Mouse (Mus musculus): Measurements from ENCODE around the gene Zfp69.

Zfp69 gene

GRCm38 (mm10) chr4:120951428-120951973 is at the start of gene Zfp69:
TSS of gene Zfp69 (minus strand) at chr4:120951699.
- DNase-seq (ENCODE audit: low spot score in 2 of 2) = peak; percentile 91 to 93

DNA sequence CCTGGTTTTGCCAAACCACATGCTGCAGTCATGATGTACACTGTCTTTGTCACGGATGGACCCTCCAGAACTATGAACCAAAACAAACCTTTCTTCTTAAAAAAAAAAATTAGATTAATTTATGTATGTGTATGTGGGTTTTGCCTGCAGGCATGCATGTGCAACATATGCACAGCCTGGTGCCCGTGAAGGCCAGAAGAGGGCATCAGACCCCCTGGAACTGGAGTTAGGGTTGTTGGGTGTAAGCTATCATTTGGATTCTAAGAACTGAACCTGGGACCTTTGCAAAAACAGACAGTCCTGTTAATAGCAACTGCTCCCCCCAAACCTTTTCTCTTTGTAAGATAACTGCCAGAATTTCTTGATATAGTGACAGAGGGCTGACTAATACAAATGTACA is 49.5 kb upstream of the Zfp69 start:
- peak in 1 of 2 experiments; percentile 22 for DNase-seq (ENCODE audit: low spot score in 2 of 2)

- DNase-seq (ENCODE audit: low spot score in 2 of 2) = no peak
Observed at GRCm38 (mm10) chr4:120995911-120996310, 44.4 kb upstream of the Zfp69 start.

- peak; percentile 57 to 68 for DNase-seq (ENCODE audit: low spot score in 2 of 2)
Observed at GRCm38 (mm10) chr4:120993025-120993424, 41.5 kb upstream of the Zfp69 start.

- DNase-seq (ENCODE audit: low spot score in 2 of 2) = no peak
Observed at GRCm38 (mm10) chr4:120992284-120992683, 40.8 kb upstream of the Zfp69 start.

DNA sequence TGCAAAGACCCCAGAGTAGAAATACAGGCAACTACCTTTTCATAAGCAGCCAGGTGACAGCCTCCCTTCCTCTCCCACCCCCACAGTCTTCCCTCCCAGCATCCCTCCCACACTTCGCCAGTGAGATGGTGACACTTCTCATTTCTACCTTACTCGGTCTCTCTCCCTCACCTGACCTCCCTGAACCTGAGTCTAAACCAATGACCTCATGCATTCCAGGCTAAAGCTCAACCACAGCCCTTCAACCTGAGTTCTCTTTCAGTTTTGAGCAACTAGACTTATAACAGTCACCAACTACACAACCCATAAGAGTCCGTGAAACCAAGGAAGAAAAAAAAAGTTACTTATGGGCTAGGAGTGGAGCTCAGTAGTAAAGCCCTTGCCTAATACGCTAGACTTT is 35.8 kb upstream of the Zfp69 start:
- DNase-seq (ENCODE audit: low spot score in 2 of 2) = no peak

DNA sequence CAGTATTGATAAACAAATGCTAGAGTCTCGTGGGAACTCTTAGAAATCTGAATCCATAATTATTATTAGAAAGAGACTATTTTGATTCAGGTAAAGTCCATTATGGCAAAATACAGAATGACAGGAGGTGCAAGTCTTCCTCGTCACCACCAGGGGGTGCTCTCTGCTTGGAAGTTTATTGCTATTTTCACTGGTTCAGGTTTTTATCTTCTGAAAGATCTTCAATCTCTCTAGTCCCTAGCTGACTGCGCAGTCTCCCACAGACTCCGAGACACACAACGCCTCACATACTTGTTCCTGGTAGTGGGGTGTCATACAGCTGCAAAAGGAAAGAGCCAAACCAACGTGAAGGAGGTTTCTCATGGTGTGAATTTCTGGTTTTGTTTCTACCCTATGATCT is 34.9 kb upstream of the Zfp69 start:
- peak; percentile 22 to 44 for DNase-seq (ENCODE audit: low spot score in 2 of 2)

- peak; percentile 31 to 54 for DNase-seq (ENCODE audit: low spot score in 2 of 2)
Observed at GRCm38 (mm10) chr4:120978221-120978620, 26.7 kb upstream of the Zfp69 start.

DNA sequence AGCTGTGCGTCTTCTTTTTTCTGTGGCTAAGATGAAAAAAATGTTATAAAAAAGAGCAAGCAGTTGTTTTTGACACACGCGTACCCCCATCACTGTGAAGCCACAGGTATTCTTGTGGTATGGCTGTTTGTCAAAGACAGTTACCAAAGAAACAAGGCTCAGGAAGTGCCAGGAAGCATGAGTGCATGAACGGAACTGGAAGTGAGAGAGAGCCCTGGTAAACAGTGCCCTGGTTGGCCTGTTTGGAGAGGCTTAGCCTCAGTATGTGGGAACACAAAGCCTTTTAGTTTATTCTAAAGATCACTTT is 23.9 kb upstream of the Zfp69 start:
- DNase-seq (ENCODE audit: low spot score in 2 of 2) = peak; percentile 73 to 74

- DNase-seq (ENCODE audit: low spot score in 2 of 2) = peak; percentile 25 to 30
Observed at GRCm38 (mm10) chr4:120974711-120975427, 23.4 kb upstream of the Zfp69 start.

- DNase-seq (ENCODE audit: low spot score in 2 of 2) = no peak
Observed at GRCm38 (mm10) chr4:120971842-120972241, 20.3 kb upstream of the Zfp69 start.

DNA sequence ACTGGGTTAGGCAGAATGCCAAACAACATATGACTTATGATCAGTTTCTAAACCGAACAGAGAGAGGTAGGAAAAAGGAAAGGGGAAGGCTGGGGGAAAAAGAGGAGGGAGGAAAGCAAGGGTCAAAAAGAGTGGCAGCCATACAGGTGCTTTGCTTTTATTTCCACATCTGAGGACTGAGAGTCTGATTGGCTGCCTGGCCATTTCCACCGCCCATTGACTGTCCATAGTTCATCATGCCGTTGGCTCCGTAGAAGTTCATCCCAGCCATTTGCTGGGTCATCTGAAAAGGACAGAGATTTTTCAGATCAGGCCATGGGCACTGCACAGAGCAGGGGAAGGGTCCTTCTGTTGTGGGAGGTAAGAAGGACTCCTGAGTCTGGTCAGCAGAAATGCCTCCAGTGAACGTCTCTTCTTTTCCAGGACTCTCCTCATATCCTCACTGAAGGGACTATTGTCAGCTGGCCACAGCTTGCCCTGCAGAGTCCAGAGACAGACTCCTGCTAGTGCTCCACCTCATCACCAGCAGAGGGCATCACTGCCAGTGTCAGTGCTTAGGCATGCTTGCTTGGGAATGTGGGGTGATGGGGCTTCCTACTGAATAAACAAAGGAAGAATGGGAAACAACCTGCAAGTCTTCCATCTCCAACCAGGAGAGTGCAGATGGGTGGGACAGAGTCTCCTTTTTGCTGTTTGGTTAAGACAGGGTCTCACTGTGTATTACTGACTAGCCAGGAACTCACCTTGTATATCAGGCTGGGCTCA is 18.1 kb upstream of the Zfp69 start:
- peak; percentile 25 to 38 for DNase-seq (ENCODE audit: low spot score in 2 of 2)

DNA sequence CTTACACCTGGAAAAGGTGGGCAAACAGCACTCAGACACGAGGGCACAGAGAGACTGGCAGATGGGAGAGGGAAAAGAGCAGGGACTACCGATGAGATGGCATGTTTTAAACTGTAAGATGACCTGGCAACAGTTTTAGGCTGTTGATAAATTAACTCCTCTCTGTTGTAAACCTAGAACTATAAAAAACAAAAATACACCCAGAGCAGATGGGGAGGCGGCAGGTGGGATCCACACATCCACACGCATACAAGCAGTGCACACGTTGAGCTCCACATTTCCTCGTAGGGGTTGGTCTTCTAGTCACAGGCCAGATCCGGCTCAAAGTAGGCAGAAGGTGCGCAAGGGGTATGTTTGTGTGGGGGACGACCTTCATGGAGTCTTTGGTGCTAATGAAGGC is 17.0 kb upstream of the Zfp69 start:
- DNase-seq (ENCODE audit: low spot score in 2 of 2) = no peak

- DNase-seq (ENCODE audit: low spot score in 2 of 2) = no peak
Observed at GRCm38 (mm10) chr4:120955586-120955985, 4.1 kb upstream of the Zfp69 start.

DNA sequence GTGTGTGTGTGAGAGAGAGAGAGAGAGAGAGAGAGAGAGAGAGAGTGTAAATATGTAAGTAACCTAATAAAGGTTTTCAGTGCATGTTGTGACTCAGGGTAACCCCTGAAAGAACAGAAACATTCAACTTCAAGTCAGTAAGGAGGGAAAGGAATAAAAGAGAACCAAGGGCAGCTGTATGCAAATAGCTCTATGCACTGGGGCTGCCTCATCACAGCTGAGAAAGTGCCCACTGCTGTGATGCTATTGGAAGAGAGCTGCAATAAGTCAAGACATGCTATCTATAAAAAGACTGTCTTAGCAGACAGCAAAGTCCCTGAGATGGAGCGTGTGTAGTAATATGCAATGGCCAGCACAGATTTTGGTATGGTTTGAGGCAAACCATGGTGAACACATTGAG is 2.2 kb upstream of the Zfp69 start:
- DNase-seq (ENCODE audit: low spot score in 2 of 2) = peak; percentile 62 to 68

GRCm38 (mm10) chr4:120953038-120953437 is 1.5 kb upstream of the Zfp69 start:
- DNase-seq (ENCODE audit: low spot score in 2 of 2) = no peak

DNA sequence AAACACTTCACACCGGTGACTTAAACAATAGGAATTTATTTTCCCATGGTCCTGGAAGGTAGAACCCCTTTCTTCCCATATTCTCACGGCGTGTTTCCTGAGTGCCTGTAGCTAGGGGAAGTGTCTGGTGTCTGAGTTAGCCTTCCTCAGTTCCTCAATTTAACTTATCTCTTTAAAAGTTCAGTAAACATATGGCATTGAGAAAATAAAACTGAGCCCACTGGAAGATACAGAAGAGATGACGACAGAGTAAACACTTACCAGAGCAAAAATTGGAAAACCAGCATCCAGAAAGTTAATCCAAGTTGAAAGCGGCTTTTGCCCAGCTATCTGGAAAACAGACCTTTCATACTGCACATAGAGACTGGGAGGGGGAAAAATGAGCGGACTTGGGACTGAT is 664 bp upstream of the Zfp69 start:
- peak; percentile 27 to 44 for DNase-seq (ENCODE audit: low spot score in 2 of 2)

DNA sequence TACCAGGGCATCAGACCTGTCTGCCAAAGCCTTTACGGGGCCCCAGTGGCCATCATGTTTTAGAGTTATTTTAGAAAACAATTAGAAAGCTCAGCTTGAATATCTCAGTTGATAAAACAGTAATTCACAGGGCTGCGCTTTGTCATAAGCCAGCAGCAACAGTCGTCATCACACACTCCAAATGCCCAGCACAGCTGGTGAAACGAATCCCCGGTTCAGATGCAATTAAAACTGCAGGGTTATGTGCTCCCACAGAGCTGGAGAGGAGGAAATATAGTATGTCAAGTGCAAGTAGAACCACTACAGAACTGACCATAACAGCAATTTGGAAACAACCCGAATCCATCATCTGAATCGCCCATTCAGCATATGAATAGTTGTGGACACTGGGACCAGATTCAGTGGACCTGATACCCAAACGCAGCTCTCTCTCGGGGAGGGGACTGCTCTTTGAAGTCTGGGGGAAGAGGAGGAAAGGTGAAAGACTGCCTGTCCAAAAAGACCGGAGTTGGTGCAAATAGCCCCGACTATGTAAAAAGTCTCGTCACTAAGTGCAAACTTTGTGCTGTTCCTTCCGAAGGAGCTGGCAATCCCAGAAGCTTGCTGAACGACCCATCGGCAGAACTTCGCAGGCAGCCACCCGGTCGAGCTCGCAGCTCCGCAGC is 604 bp downstream of the Zfp69 start:
- no peak for DNase-seq (ENCODE audit: low spot score in 2 of 2)

DNA sequence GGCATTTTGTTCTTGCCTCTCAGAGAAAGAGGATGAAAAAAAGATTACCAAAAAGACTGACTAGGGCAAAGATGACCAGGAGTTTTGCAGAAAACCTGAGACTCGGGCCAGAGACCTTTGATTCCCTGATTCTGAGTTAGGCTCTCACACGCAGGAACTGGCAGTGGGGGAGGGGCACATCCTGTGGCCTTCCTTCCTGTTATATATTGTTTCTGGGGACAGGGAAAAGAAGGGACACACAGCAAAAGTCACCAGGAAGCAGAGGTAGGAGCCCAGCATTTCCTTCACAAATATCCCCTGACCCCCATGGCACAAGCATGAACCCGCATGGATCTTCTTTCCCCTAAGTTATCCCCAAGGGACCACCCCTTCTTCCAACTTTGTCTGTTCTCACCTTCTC is 2.6 kb downstream of the Zfp69 start:
- no peak for DNase-seq (ENCODE audit: low spot score in 2 of 2)

DNA sequence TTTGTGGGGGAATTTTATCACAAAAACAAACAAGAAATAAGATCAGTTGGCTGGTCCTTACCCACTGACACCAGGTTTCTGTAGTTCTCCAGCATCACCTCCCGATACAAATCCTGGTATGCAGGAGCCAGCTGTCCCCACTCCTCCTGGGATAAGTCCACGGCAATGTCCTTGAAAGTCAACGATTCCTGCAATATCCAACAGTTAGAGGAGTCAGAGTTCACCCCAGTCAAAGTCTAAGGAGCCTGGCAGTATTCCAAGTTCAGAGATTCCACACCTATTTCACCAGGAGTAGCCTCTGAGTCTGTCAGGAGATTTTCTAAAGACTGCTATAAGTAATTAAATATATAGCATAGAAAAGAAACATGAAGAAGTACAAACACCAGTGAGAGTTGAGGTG is 16.5 kb downstream of the Zfp69 start:
- no peak for DNase-seq (ENCODE audit: low spot score in 2 of 2)

DNA sequence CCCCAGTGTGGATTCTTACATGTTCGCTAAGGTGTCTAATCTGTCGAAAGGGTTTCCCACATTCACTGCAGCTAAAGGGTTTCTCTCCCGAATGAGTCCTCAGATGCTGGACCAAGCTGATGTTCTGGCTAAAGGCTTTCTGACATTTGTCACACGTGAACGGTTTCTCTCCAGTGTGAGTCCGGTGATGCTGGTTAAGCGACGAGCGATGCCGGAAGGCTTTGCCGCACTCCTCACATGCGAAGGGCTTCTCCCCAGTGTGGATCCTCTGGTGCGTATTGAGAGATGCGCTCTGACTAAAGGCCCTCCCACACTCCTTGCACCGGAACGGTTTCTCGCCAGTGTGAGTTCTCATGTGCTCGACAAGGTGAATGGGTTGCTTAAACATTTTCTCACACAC is 20.8 kb downstream of the Zfp69 start:
- no peak for DNase-seq (ENCODE audit: low spot score in 2 of 2)

DNA sequence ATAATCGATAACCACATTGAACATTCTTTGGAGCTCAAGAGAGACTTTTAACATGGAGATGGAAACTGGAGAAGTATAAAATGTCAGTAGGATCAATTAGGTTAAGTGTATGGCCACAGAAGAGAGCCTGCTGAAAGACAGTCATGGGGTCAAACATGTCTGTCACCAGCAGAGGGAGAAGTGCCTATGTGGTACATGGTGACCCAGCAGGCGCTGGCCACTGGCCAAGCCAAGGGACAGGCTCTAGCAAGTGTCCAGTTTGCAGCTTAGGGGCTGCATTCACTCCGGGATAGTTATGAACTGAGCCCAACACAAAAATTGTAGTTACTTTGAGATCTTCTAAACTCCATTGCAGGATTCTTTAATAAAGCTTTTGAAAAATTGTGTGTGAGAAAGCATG is 22.8 kb downstream of the Zfp69 start:
- DNase-seq (ENCODE audit: low spot score in 2 of 2) = no peak

- peak; percentile 71 to 80 for DNase-seq (ENCODE audit: low spot score in 2 of 2)
Observed at GRCm38 (mm10) chr4:120925386-120925785, 26.1 kb downstream of the Zfp69 start.
